Mouse (Mus musculus) lung, adult 2 months (tissue): ENCODE data around the gene Pigv.

Source experiments
- CTCF ChIP-seq: fragments of 200-500 bp; IDR thresholded peaks from 2 replicates; pipeline ENCODE4 v1.5.1; 2011; ENCODE audit warnings: mild to moderate bottlenecking, low read length, control low read depth; ENCODE audit not compliant: insufficient read depth
- POLR2A ChIP-seq: fragments of 200-500 bp; IDR thresholded peaks from 2 replicates; pipeline ENCODE4 v1.6.1; 2011; ENCODE audit warnings: low read depth, mild to moderate bottlenecking, control low read depth, low read length, borderline replicate concordance; ENCODE audit errors: extremely low read depth

DNA sequence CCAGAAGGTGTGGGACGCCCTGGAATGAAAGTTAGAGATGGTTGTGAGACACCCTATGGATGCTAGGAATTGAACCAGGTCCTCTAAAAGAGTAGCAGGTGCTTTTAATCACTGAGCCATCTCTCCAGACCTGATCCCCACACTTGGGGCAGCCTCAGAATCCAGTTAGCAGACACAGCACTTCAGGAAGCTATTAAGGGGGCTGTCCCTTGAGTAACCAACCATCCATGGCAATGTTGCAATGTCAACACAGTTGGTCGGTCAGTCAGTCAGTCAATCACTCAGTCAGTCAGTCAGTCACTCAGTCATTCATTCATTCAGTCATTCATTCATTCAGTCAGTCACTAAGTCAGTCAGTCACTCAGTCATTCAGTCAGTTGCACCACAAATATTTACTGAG is 43.9 kb downstream of the Pigv start:
- TF ChIP-seq POLR2A, result no peak
- TF ChIP-seq CTCF, result no peak
